Comparison of ENCODE assay signal across 28 mouse cellular contexts in the genomic region with DNA sequence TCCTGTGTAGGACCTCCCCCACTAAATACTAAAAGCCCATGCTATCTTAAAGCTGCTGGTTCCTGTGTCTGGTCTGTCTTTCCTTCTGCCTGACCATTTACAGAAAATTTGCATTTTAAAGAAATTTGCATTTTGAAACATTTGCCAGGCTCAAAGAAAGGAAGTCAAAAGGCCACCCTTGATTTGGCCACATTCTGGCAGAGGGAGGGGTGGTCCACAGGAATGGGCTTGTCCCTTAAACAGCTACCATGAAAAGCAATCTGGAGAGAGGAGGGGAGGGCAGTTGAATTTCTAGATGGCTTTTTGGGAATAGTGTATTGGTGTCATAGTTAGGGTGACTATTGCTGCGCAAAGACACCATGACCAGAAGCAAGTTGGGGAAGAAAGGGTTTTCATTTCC.
DNase-seq lines count a peak whose midpoint lies in the region; ATAC-seq and TF ChIP-seq lines count a peak whose summit lies in the region.
"Had no signal": no experiment of that assay in that cellular context is flagged by ENCODE, and none has a peak within 500 bp of the region (broad histone marks: within the 10 kb centered on the region; RNA-seq: fewer than 3 reads in every experiment).

No protein-coding gene starts in this region.

- no peaks in the 10 kb centered on the region for H3K79me2 ChIP-seq in liver, adult 2 months (ENCODE audit: control insufficient read depth, insufficient read depth, low read length)

- no peak overlapping the region for H3K4me3 ChIP-seq in gastrocnemius, adult 2 months
- H3K4me3 ChIP-seq in liver, adult 2 months (ENCODE audit: insufficient read depth, low read depth, low read length) = no peak overlapping the region
- H3K4me3 ChIP-seq in liver, embryonic 12.5 days = no peak overlapping the region
- no peak overlapping the region for H3K4me3 ChIP-seq in ES-E14 (ENCODE audit: insufficient read depth in 1 of 2, low read depth in 1 of 2, low read length in 2 of 2, poor library complexity in 1 of 2, severe bottlenecking in 1 of 2)
- H3K4me3 ChIP-seq: embryonic facial prominence, embryonic 12.5 days; embryonic facial prominence, embryonic 15.5 days; forebrain, embryonic 15.5 days; heart, embryonic 12.5 days; heart, embryonic 15.5 days; hindbrain, embryonic 10.5 days had no signal

- H3K36me3 ChIP-seq in liver, adult 2 months (ENCODE audit: control insufficient read depth, insufficient read depth, low read length) = peaks cover 10% of the 10 kb centered on the region
- H3K36me3 ChIP-seq in liver, embryonic 12.5 days = no peaks in the 10 kb centered on the region
- peaks cover 2% of the 10 kb centered on the region for H3K36me3 ChIP-seq in ES-E14 (ENCODE audit: control insufficient read depth, insufficient read depth, low read length, poor library complexity, severe bottlenecking)
- H3K36me3 ChIP-seq: embryonic facial prominence, embryonic 15.5 days; forebrain, embryonic 15.5 days; heart, embryonic 15.5 days had no signal

- in situ Hi-C loops in ES-E14 (cut with MboI; ENCODE audit: low sequenced_read_pairs in 2 of 2, unreplicated experiment in 2 of 2) = no loop called here

- H3K9me3 ChIP-seq in liver, embryonic 12.5 days (replicated peaks) = no peaks in the 10 kb centered on the region
- H3K9me3 ChIP-seq in ES-E14 (ENCODE audit: control insufficient read depth, insufficient read depth, low read depth, low read length) = no peaks in the 10 kb centered on the region
- H3K9me3 ChIP-seq: embryonic facial prominence, embryonic 12.5 days; embryonic facial prominence, embryonic 15.5 days; forebrain, embryonic 15.5 days; heart, embryonic 12.5 days; heart, embryonic 15.5 days; hindbrain, embryonic 10.5 days had no signal

- no peak overlapping the region for H3K4me2 ChIP-seq in liver, embryonic 12.5 days
- H3K4me2 ChIP-seq: embryonic facial prominence, embryonic 12.5 days; embryonic facial prominence, embryonic 15.5 days; forebrain, embryonic 15.5 days; heart, embryonic 12.5 days; heart, embryonic 15.5 days; hindbrain, embryonic 14.5 days had no signal

- no peaks in the 10 kb centered on the region for H3K27me3 ChIP-seq in liver, adult 2 months (ENCODE audit: control insufficient read depth, insufficient read depth, low read length)
- H3K27me3 ChIP-seq in liver, embryonic 12.5 days (replicated peaks) = no peaks in the 10 kb centered on the region
- H3K27me3 ChIP-seq: embryonic facial prominence, embryonic 12.5 days; embryonic facial prominence, embryonic 15.5 days; forebrain, embryonic 15.5 days; heart, embryonic 12.5 days; heart, embryonic 15.5 days had no signal

- ATAC-seq in liver, embryonic 12.5 days = no peak
- ATAC-seq: hindbrain, postnatal 0 days; inflammation-experienced regulatory T-cells, adult 6 months; intestine, embryonic 16.5 days had no signal

- intact Hi-C loops in gastrocnemius, adult 2 months (cut with DNase I) = no loop called here
- intact Hi-C loops in gastrocnemius, postnatal 14 days (cut with DNase I; ENCODE audit: low total_unique reads) = no loop called here

- DNase-seq in gastrocnemius, adult 2 months = no peak
- DNase-seq in gastrocnemius, postnatal 14 days = no peak
- no peak for DNase-seq in liver, adult 2 months (ENCODE audit: extremely low read depth, low read depth, low spot score)
- DNase-seq in ES-E14 (ENCODE audit: low read depth, low spot score) = no peak
- DNase-seq in frontal cortex, postnatal 25 days (ENCODE audit: low spot score in 2 of 2) = no peak
- DNase-seq in frontal cortex, adult 2 months (ENCODE audit: extremely low spot score in 1 of 2, low spot score in 1 of 2) = no peak
- DNase-seq in ovary, postnatal 36 days (ENCODE audit: low spot score) = no peak
- DNase-seq: adrenal gland, adult 2 months; adrenal gland, postnatal 14 days; cerebellum, adult 11 months; cerebellum, adult 2 months; cerebellum, adult 9-11 months; cerebellum, postnatal 25 days; gastrocnemius, postnatal 36 days; heart, postnatal 10 days; heart, postnatal 36 days; kidney, adult 18-20 months had no signal

- no peak for TF ChIP-seq POLR2A in liver, adult 2 months (IDR thresholded peaks at IDR 0.05; ENCODE audit: extremely low read depth, insufficient read depth, low read length)

- TF ChIP-seq CTCF in gastrocnemius, adult 2 months (IDR thresholded peaks at IDR 0.05) = no peak
- no peak for TF ChIP-seq CTCF in liver, adult 2 months (IDR thresholded peaks at IDR 0.05; ENCODE audit: low read depth, low read length)

- H3K27ac ChIP-seq in gastrocnemius, adult 2 months = 0 out of 2 replicates have a peak overlapping the region, but pooled peaks have one; percentile 8
- H3K27ac ChIP-seq in liver, adult 2 months (replicated peaks; ENCODE audit: insufficient read depth, low read depth, low read length) = peak overlapping the region; percentile 45
- H3K27ac ChIP-seq in liver, embryonic 12.5 days = no peak overlapping the region
- H3K27ac ChIP-seq in ES-E14 (ENCODE audit: insufficient read depth, low read depth, low read length, poor library complexity, severe bottlenecking) = peak overlapping the region; percentile 53; the same call in 1 of the 2 replicates
- H3K27ac ChIP-seq: embryonic facial prominence, embryonic 12.5 days; embryonic facial prominence, embryonic 15.5 days; forebrain, embryonic 15.5 days; heart, embryonic 15.5 days; hindbrain, embryonic 10.5 days; hindbrain, embryonic 14.5 days; hindbrain, postnatal 0 days had no signal

- no peak overlapping the region for H3K9ac ChIP-seq in liver, adult 2 months (ENCODE audit: low read depth, low read length)
- no peak overlapping the region for H3K9ac ChIP-seq in liver, embryonic 12.5 days
- H3K9ac ChIP-seq in ES-E14 (ENCODE audit: insufficient read depth, low read depth, low read length, poor library complexity, severe bottlenecking) = no peak overlapping the region
- H3K9ac ChIP-seq: embryonic facial prominence, embryonic 12.5 days; embryonic facial prominence, embryonic 15.5 days; forebrain, embryonic 15.5 days; heart, embryonic 12.5 days; heart, embryonic 15.5 days; hindbrain, embryonic 14.5 days had no signal

- WGBS in liver, adult 2 months = 100% methylated on average over 1 of the region's 1 CpGs
- 90% methylated on average over 1 of the region's 1 CpGs for WGBS in liver, embryonic 12.5 days (ENCODE audit: insufficient replicate concordance)

- peaks cover 15% of the 10 kb centered on the region for H3K4me1 ChIP-seq in liver, adult 2 months (ENCODE audit: control insufficient read depth, insufficient read depth, low read length)
- H3K4me1 ChIP-seq in liver, embryonic 12.5 days = 0 out of 2 replicates have a peak, but pooled peaks cover 11% of the 10 kb centered on the region
- peaks cover 12 to 22% of the 10 kb centered on the region in 2 experiments for H3K4me1 ChIP-seq in ES-E14 (ENCODE audit: control insufficient read depth in 2 of 2, insufficient read depth in 2 of 2, low read length in 2 of 2, poor library complexity in 1 of 2)

TF ChIP-seq in ES-E14, 5 proteins besides CTCF, POLR2A, EP300 and RAD21:
- TF ChIP-seq ZNF384 (IDR thresholded peaks at IDR 0.05; ENCODE audit: low read depth, low read length) = no peak
- no peak for TF ChIP-seq MAFK (IDR thresholded peaks at IDR 0.05; ENCODE audit: insufficient read depth, low read depth, low read length)
- TF ChIP-seq HCFC1 (IDR thresholded peaks at IDR 0.05; ENCODE audit: borderline replicate concordance, insufficient read depth, low read length) = no peak
- no peak for TF ChIP-seq ZC3H11A (IDR thresholded peaks at IDR 0.05; ENCODE audit: borderline replicate concordance, low read depth, low read length)
- TF ChIP-seq CHD2 (IDR thresholded peaks at IDR 0.05; ENCODE audit: low read depth, low read length) = no peak
